Mouse (Mus musculus) neural tube, embryonic 11.5 days (tissue): Measurements from ENCODE around the gene Plekha6. TPM values are rescaled to one million over a fixed set of nuclear protein-coding genes. Genes with fewer than 3 reads are reported as not detected.
A peak's percentile ranks its signal among the peaks of the same experiment; 100 is the strongest.

Source experiments
- ATAC-seq: fragments of 200-750 bp; cut with Nextera tagmentation; 2 replicates; pipeline ENCODE4 v1.8.0; 2017; ENCODE audit warnings: moderate number of reproducible peaks, mild to moderate bottlenecking, moderate TSS enrichment, moderate library complexity; ENCODE audit not compliant: insufficient read depth, low FRiP score, low TSS enrichment
- DNase-seq: peaks from one replicate; pipeline ENCODE4 v3.0.0-alpha.2; 2015; ENCODE audit warnings: low spot score
- H3K27ac ChIP-seq: fragments of 300-500 bp; sonication (generic); 2 replicates; pipeline ENCODE4 v1.5.1; 2014; ENCODE audit warnings: low read depth, mild to moderate bottlenecking, low read length
- H3K27me3 ChIP-seq: fragments of 300-500 bp; sonication (generic); 2 replicates; pipeline ENCODE4 v1.6.1; 2014; ENCODE audit warnings: mild to moderate bottlenecking, low read length, mixed read lengths; ENCODE audit not compliant: control insufficient read depth, insufficient read depth
- H3K36me3 ChIP-seq: fragments of 300-500 bp; sonication (generic); 2 replicates; pipeline ENCODE4 v1.6.1; 2014; ENCODE audit warnings: mild to moderate bottlenecking, low read length, moderate library complexity, mixed read lengths; ENCODE audit not compliant: control insufficient read depth, insufficient read depth
- H3K4me1 ChIP-seq: fragments of 300-500 bp; sonication (generic); 2 replicates; pipeline ENCODE4 v1.6.1; 2014; ENCODE audit warnings: low read length, mixed read lengths; ENCODE audit not compliant: control insufficient read depth, insufficient read depth
- H3K4me2 ChIP-seq: fragments of 300-500 bp; sonication (generic); 2 replicates; pipeline ENCODE4 v1.6.1; 2014; ENCODE audit warnings: low read depth, mild to moderate bottlenecking, moderate library complexity
- H3K4me3 ChIP-seq: fragments of 300-500 bp; sonication (generic); 2 replicates; pipeline ENCODE4 v1.5.1; 2014; ENCODE audit warnings: low read depth, low read length
- H3K9ac ChIP-seq: fragments of 300-500 bp; sonication (generic); 2 replicates; pipeline ENCODE4 v1.6.1; 2014; ENCODE audit warnings: mild to moderate bottlenecking, low read length
- H3K9me3 ChIP-seq: fragments of 300-500 bp; sonication (generic); 2 replicates; pipeline ENCODE4 v1.6.1; 2016; ENCODE audit warnings: low read length; ENCODE audit not compliant: control insufficient read depth
- WGBS: fragments of 180-500 bp; shearing (Covaris S2); extraction: QIAGEN DNeasy Blood & Tissue Kit; methylation state at CpG from one replicate; pipeline ENCODE4 v1.1.7; 2014; 5-methylcytosine and 5-hydroxymethylcytosine counted together
- polyA plus RNA-seq: library from polyadenylated mRNA; unstranded; fragments of >200 nt; fragmentation: Nextera tagmentation; extraction: Ambion mirVana; gene quantifications from 2 replicates; pipeline ENCODE4 v1.2.1, GENCODE M21; 2014

The Plekha6 gene
- polyA plus RNA-seq, 1 experiment from 2014 or later, result 12.5 TPM

- Histone ChIP-seq H3K9me3 (no peaks in the 10 kb centered on the region; the same call in 1 of the 2 replicates), H3K4me1 (no peaks in the 10 kb centered on the region; the same call in 1 of the 2 replicates), H3K36me3 (peaks cover 2% of the 10 kb centered on the region; the same call in 1 of the 2 replicates), H3K9ac (no peak overlapping the region), H3K27me3 (no peaks in the 10 kb centered on the region), H3K4me2 (no peak overlapping the region), H3K4me3 (no peak overlapping the region), H3K27ac (no peak overlapping the region)
- ATAC-seq (no peak), DNase-seq (no peak)
- WGBS, result 66% methylated on average over 3 of the region's 3 CpGs
Observed at GRCm38 (mm10) chr1:133302540-133302939, 138.5 kb downstream of the Plekha6 start.

- no peaks in the 10 kb centered on the region for H3K27me3 ChIP-seq
- H3K36me3 ChIP-seq, result peaks cover 2% of the 10 kb centered on the region; the same call in 1 of the 2 replicates
- H3K27ac ChIP-seq, result no peak overlapping the region
- no peaks in the 10 kb centered on the region; the same call in 1 of the 2 replicates for H3K9me3 ChIP-seq
- H3K4me2 ChIP-seq, result no peak overlapping the region
- ATAC-seq (peak; percentile 50; the same call in 1 of the 2 replicates), DNase-seq (peak; percentile 79)
- H3K4me3 ChIP-seq, result no peak overlapping the region
- 18% methylated on average over 4 of the region's 4 CpGs for WGBS
- no peaks in the 10 kb centered on the region for H3K4me1 ChIP-seq
- no peak overlapping the region for H3K9ac ChIP-seq
Observed at GRCm38 (mm10) chr1:133306842-133307241, 142.8 kb downstream of the Plekha6 start.

GRCm38 (mm10) chr1:133307318-133307717, 143.3 kb downstream of the Plekha6 start:
- DNase-seq, result peak; percentile 68
- whole genome bisulfite sequencing, result 22% methylated on average over 6 of the region's 6 CpGs
- peak; percentile 41; the same call in 1 of the 2 replicates for ATAC-seq

GRCm38 (mm10) chr1:133309652-133310267, 145.8 kb downstream of the Plekha6 start, which contains the start of gene Golt1a:
Gene Golt1a (plus strand): TSS chr1:133309800.
- WGBS, result 52% methylated on average over 14 of the region's 14 CpGs
- Histone ChIP-seq H3K27me3 (no peaks in the 10 kb centered on the region), H3K4me2 (no peak within 1 kb of the TSS), H3K9ac (no peak within 1 kb of the TSS), H3K36me3 (no peaks in the 10 kb centered on the region), H3K27ac (no peak within 1 kb of the TSS), H3K9me3 (no peaks in the 10 kb centered on the region; the same call in 1 of the 2 replicates), H3K4me3 (no peak within 1 kb of the TSS), H3K4me1 (no peaks in the 10 kb centered on the region)
- ATAC-seq (no peak), DNase-seq (no peak)

More at GRCm38 (mm10) chr1:133307318-133307717, 143.3 kb downstream of the Plekha6 start:
- H3K36me3 ChIP-seq, result peaks cover 2% of the 10 kb centered on the region; the same call in 1 of the 2 replicates
- H3K27me3 ChIP-seq, result no peaks in the 10 kb centered on the region
- no peak overlapping the region for H3K4me3 ChIP-seq
- H3K27ac ChIP-seq, result no peak overlapping the region
- H3K4me2 ChIP-seq, result no peak overlapping the region
- H3K9me3 ChIP-seq, result no peaks in the 10 kb centered on the region; the same call in 1 of the 2 replicates
- H3K9ac ChIP-seq, result no peak overlapping the region
- H3K4me1 ChIP-seq, result no peaks in the 10 kb centered on the region

GRCm38 (mm10) chr1:133311240-133311639, 147.2 kb downstream of the Plekha6 start:
- no peak overlapping the region for H3K27ac ChIP-seq
- H3K9me3 ChIP-seq, result no peaks in the 10 kb centered on the region
- ATAC-seq, result no peak

GRCm38 (mm10) chr1:133311946-133312345, 147.9 kb downstream of the Plekha6 start:
- ATAC-seq (no peak), DNase-seq (no peak)
- Histone ChIP-seq H3K9ac (no peak overlapping the region), H3K4me3 (no peak overlapping the region), H3K4me2 (no peak overlapping the region), H3K36me3 (no peaks in the 10 kb centered on the region), H3K4me1 (no peaks in the 10 kb centered on the region), H3K27me3 (no peaks in the 10 kb centered on the region), H3K9me3 (no peaks in the 10 kb centered on the region), H3K27ac (no peak overlapping the region)
- 40% methylated on average over 10 of the region's 10 CpGs for WGBS

More at GRCm38 (mm10) chr1:133311240-133311639, 147.2 kb downstream of the Plekha6 start:
- no peaks in the 10 kb centered on the region for H3K27me3 ChIP-seq
- no peak overlapping the region for H3K9ac ChIP-seq
- no peaks in the 10 kb centered on the region for H3K36me3 ChIP-seq
- H3K4me2 ChIP-seq, result no peak overlapping the region
- H3K4me1 ChIP-seq, result no peaks in the 10 kb centered on the region
- H3K4me3 ChIP-seq, result no peak overlapping the region
- no peak for DNase-seq
- 60% methylated on average over 4 of the region's 4 CpGs for WGBS

GRCm38 (mm10) chr1:133314364-133314763, 150.4 kb downstream of the Plekha6 start:
- H3K9ac ChIP-seq, result no peak overlapping the region
- DNase-seq (peak; percentile 72), ATAC-seq (no peak)
- H3K9me3 ChIP-seq, result no peaks in the 10 kb centered on the region
- H3K4me2 ChIP-seq, result no peak overlapping the region
- H3K27me3 ChIP-seq, result no peaks in the 10 kb centered on the region
- no peaks in the 10 kb centered on the region for H3K36me3 ChIP-seq
- H3K27ac ChIP-seq, result no peak overlapping the region
- H3K4me3 ChIP-seq, result no peak overlapping the region
- no peaks in the 10 kb centered on the region for H3K4me1 ChIP-seq
- 21% methylated on average over 8 of the region's 8 CpGs for WGBS

- H3K4me2 ChIP-seq, result no peak overlapping the region
- no peak for DNase-seq
- no peak overlapping the region for H3K27ac ChIP-seq
- H3K9me3 ChIP-seq, result no peaks in the 10 kb centered on the region
- ATAC-seq, result no peak
- no peaks in the 10 kb centered on the region for H3K27me3 ChIP-seq
- no peaks in the 10 kb centered on the region for H3K4me1 ChIP-seq
- no peak overlapping the region for H3K9ac ChIP-seq
- H3K36me3 ChIP-seq, result no peaks in the 10 kb centered on the region
- no peak overlapping the region for H3K4me3 ChIP-seq
- WGBS, result 81% methylated on average over 6 of the region's 6 CpGs
Observed at GRCm38 (mm10) chr1:133315775-133316174, 151.8 kb downstream of the Plekha6 start.

GRCm38 (mm10) chr1:133316577-133316976, 152.6 kb downstream of the Plekha6 start:
- no peaks in the 10 kb centered on the region for H3K27me3 ChIP-seq
- DNase-seq (no peak), ATAC-seq (no peak)
- H3K9ac ChIP-seq, result no peak overlapping the region
- no peak overlapping the region for H3K27ac ChIP-seq
- no peaks in the 10 kb centered on the region for H3K36me3 ChIP-seq
- no peak overlapping the region for H3K4me3 ChIP-seq
- no peaks in the 10 kb centered on the region for H3K9me3 ChIP-seq
- WGBS, result 84% methylated on average over 4 of the region's 4 CpGs
- no peak overlapping the region for H3K4me2 ChIP-seq
- H3K4me1 ChIP-seq, result no peaks in the 10 kb centered on the region
